Comparison of ENCODE assay signal across 14 mouse cellular contexts in genomic region chr6:115973881-115974662, GRCm38 (mm10). TPM values are rescaled to one million over a fixed set of nuclear protein-coding genes. Genes with fewer than 3 reads are reported as not detected.
DNase-seq lines count a peak whose midpoint lies in the region; ATAC-seq lines count a peak whose summit lies in the region.
"Had no signal": no experiment of that assay in that cellular context is flagged by ENCODE, and none has a peak within 500 bp of the region (broad histone marks: within the 10 kb centered on the region; RNA-seq: fewer than 3 reads in every experiment).

No protein-coding gene starts in this region.

- intact Hi-C loops in heart, postnatal 25 days (cut with DNase I): no loop called here

- no peaks in the 10 kb centered on the region for H3K27me3 ChIP-seq in midbrain, embryonic 13.5 days
- no peaks in the 10 kb centered on the region for H3K27me3 ChIP-seq in midbrain, embryonic 11.5 days (ENCODE audit: control insufficient read depth, insufficient read depth, low read length)
- no peaks in the 10 kb centered on the region for H3K27me3 ChIP-seq in midbrain, embryonic 15.5 days (replicated peaks)

- H3K9ac ChIP-seq in midbrain, embryonic 13.5 days (replicated peaks): no peak overlapping the region
- H3K9ac ChIP-seq in midbrain, embryonic 11.5 days (ENCODE audit: low read length): no peak overlapping the region
- 0 out of 2 replicates have a peak overlapping the region, but pooled peaks have one; percentile 1 for H3K9ac ChIP-seq in midbrain, embryonic 15.5 days

- peaks cover 26% of the 10 kb centered on the region for H3K4me1 ChIP-seq in midbrain, embryonic 13.5 days (replicated peaks)
- no peaks in the 10 kb centered on the region for H3K4me1 ChIP-seq in midbrain, embryonic 11.5 days (ENCODE audit: control insufficient read depth, insufficient read depth, low read length)
- H3K4me1 ChIP-seq in midbrain, embryonic 15.5 days: peaks cover 21% of the 10 kb centered on the region; the same call in 1 of the 2 replicates

- H3K4me2 ChIP-seq in midbrain, embryonic 13.5 days (replicated peaks): no peak overlapping the region
- no peak overlapping the region for H3K4me2 ChIP-seq in midbrain, embryonic 11.5 days
- no peak overlapping the region for H3K4me2 ChIP-seq in midbrain, embryonic 15.5 days

- ATAC-seq in midbrain, embryonic 13.5 days: no peak
- no peak for ATAC-seq in midbrain, embryonic 11.5 days (ENCODE audit: low FRiP score)
- peak; percentile 12; the same call in 1 of the 2 replicates for ATAC-seq in midbrain, embryonic 15.5 days (replicated peaks)
- no peak for ATAC-seq in monocyte, adult 5-6 weeks (replicated peaks; ENCODE audit: insufficient number of reproducible peaks, low FRiP score, low TSS enrichment, poor library complexity, severe bottlenecking)
- ATAC-seq: activated CD4-positive, CD25-positive, alpha-beta regulatory T cell, adult 4 months; lung, postnatal 0 days had no signal

- H3K36me3 ChIP-seq in midbrain, embryonic 13.5 days: no peaks in the 10 kb centered on the region
- H3K36me3 ChIP-seq in midbrain, embryonic 11.5 days (ENCODE audit: control insufficient read depth, insufficient read depth, low read length): no peaks in the 10 kb centered on the region
- no peaks in the 10 kb centered on the region for H3K36me3 ChIP-seq in midbrain, embryonic 15.5 days (replicated peaks)

- H3K4me3 ChIP-seq in midbrain, embryonic 13.5 days (replicated peaks): no peak overlapping the region
- no peak overlapping the region for H3K4me3 ChIP-seq in midbrain, embryonic 11.5 days (ENCODE audit: low read depth, low read length)
- no peak overlapping the region for H3K4me3 ChIP-seq in midbrain, embryonic 15.5 days

- 70% methylated on average over 16 of the region's 16 CpGs for WGBS in midbrain, embryonic 13.5 days
- WGBS in midbrain, embryonic 11.5 days: 83% methylated on average over 16 of the region's 16 CpGs
- WGBS in midbrain, embryonic 15.5 days: 63% methylated on average over 16 of the region's 16 CpGs

- peak; percentile 95 for DNase-seq in heart, adult 11 months
- DNase-seq in heart, postnatal 25 days (ENCODE audit: low spot score): no peak
- DNase-seq in midbrain, embryonic 11.5 days (ENCODE audit: low spot score, missing footprints): no peak
- DNase-seq in cerebellum, postnatal 25 days: peak; percentile 29 to 60
- DNase-seq: liver; thymus, postnatal 25 days had no signal

- H3K27ac ChIP-seq in midbrain, embryonic 13.5 days: peak overlapping the region; percentile 14; the same call in 1 of the 2 replicates
- no peak overlapping the region for H3K27ac ChIP-seq in midbrain, embryonic 11.5 days (ENCODE audit: low read depth, low read length)
- no peak overlapping the region for H3K27ac ChIP-seq in midbrain, embryonic 15.5 days

- H3K9me3 ChIP-seq in midbrain, embryonic 13.5 days: no peaks in the 10 kb centered on the region
- no peaks in the 10 kb centered on the region for H3K9me3 ChIP-seq in midbrain, embryonic 11.5 days (ENCODE audit: control insufficient read depth, low read length)
- H3K9me3 ChIP-seq in midbrain, embryonic 15.5 days: no peaks in the 10 kb centered on the region

RNA-seq across cellular contexts. Expression of gene Plxnd1, which starts 20.7 kb away (rescaled TPM):
- 10 to 100 TPM; 79.7 to 91.8 TPM for total RNA-seq in heart, postnatal 25 days (2021)
- polyA plus RNA-seq in midbrain, embryonic 13.5 days (2015; fragmentation: Nextera tagmentation; extraction: Ambion mirVana): 6.5 and 8.2 TPM in 2 replicates
- polyA plus RNA-seq in midbrain, embryonic 11.5 days (2014; fragmentation: Nextera tagmentation; extraction: Ambion mirVana): 13.2 and 17.5 TPM in 2 replicates
- 8.0 and 8.3 TPM in 2 replicates for polyA plus RNA-seq in midbrain, embryonic 15.5 days (2015; fragmentation: Nextera tagmentation; extraction: Ambion mirVana)
- total RNA-seq in monocyte, adult 5-6 weeks (2017): 8.2 to 17.6 TPM (median 17.6 TPM) in 3 replicates

RNA-seq across cellular contexts. Expression of gene H1foo, which starts 29.3 kb away (rescaled TPM):
- total RNA-seq in heart, postnatal 25 days (2021): not detected
- polyA plus RNA-seq in midbrain, embryonic 13.5 days (2015; fragmentation: Nextera tagmentation; extraction: Ambion mirVana): not detected in 2 replicates
- not detected in 2 replicates for polyA plus RNA-seq in midbrain, embryonic 11.5 days (2014; fragmentation: Nextera tagmentation; extraction: Ambion mirVana)
- polyA plus RNA-seq in midbrain, embryonic 15.5 days (2015; fragmentation: Nextera tagmentation; extraction: Ambion mirVana): not detected in 2 replicates
- total RNA-seq in monocyte, adult 5-6 weeks (2017): not detected in 3 replicates
- total RNA-seq: layer of hippocampus, adult 18-20 months had no signal
- polyA plus RNA-seq: embryonic facial prominence, embryonic 11.5 days; intestine, embryonic 14.5 days; lung, postnatal 0 days had no signal

RNA-seq across cellular contexts. Expression of gene Rho, which starts 42.5 kb away (rescaled TPM):
- total RNA-seq in heart, postnatal 25 days (2021): under 1 TPM; 0.18 to 0.34 TPM
- 0.05 and 0.21 TPM in 2 replicates for polyA plus RNA-seq in midbrain, embryonic 13.5 days (2015; fragmentation: Nextera tagmentation; extraction: Ambion mirVana)
- 0.08 TPM in 1 of 2 replicates, not detected in the other for polyA plus RNA-seq in midbrain, embryonic 11.5 days (2014; fragmentation: Nextera tagmentation; extraction: Ambion mirVana)
- polyA plus RNA-seq in midbrain, embryonic 15.5 days (2015; fragmentation: Nextera tagmentation; extraction: Ambion mirVana): 0.18 and 0.49 TPM in 2 replicates
- total RNA-seq in monocyte, adult 5-6 weeks (2017): not detected in 3 replicates
- polyA plus RNA-seq: activated CD4-positive, CD25-positive, alpha-beta regulatory T cell, adult 4 months; intestine, embryonic 14.5 days had no signal

Comparison
In these comparisons a context has a peak if more than half of its experiments do, and no peak if none do; other contexts are left out.
1. DNase-seq: peak in heart, adult 11 months (single experiment) and cerebellum, postnatal 25 days (2 of 2); none in heart, postnatal 25 days (single experiment) and midbrain, embryonic 11.5 days (single experiment).